Mouse (Mus musculus) kidney, adult 10 weeks (tissue): Measurements from ENCODE around the gene Gm10439. TPM values are rescaled to one million over a fixed set of nuclear protein-coding genes. Genes with fewer than 3 reads are reported as not detected.

Experiments
- polyA plus RNA-seq: library from polyadenylated mRNA; stranded (reverse); fragments of 350-450 nt; fragmentation: Illumina TruSeq; extraction: RNeasy Lipid Tissue Mini Kit (QIAGEN cat#74804); gene quantifications from one replicate; pipeline ENCODE4 v1.2.3, GENCODE M21; 2014; ENCODE audit warnings: low read depth, low replicate concordance

Gm10439 gene
- polyA plus RNA-seq = not detected

DNA sequence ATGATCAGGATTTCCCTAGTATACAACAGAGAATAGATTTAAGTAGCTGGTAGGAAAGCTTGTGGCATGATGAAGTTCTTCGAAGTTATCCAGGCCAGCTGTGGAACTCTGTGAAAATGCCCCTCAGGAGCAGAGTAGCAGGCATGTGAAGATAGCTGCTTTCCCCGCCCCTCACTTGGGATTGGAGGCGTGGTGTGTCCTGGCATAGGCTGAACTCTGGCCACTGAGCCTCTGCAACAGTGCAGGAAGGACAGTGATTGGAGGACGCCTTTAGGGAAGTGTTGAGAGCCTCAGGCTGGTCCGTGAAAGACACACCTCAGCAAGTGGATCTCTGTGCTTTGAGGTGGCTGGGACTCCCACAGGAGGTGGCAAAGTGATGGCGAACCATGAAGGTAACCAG, at the start of gene Gm10439:
Gene Gm10439 (plus strand): TSS at position 301 of the 400 bp plus-strand sequence.

Other genes with a start within 250 kb of the Gm10439 start
- not detected for gene Gm15085, start 147.0 kb upstream of the Gm10439 start, polyA plus RNA-seq
- not detected for gene Gm15097, start 189.9 kb downstream of the Gm10439 start, polyA plus RNA-seq